Mouse (Mus musculus): ENCODE measurements around the gene Ropn1. TPM values are rescaled to one million over a fixed set of nuclear protein-coding genes. Genes with fewer than 3 reads are reported as not detected.
A peak's percentile ranks its signal among the peaks of the same experiment; 100 is the strongest.
"Not testable (repeated sequence)": the region's sequence is repeated elsewhere in the genome, so short reads cannot be mapped to it uniquely, and the experiment has no call there.

The Ropn1 gene
- polyA plus RNA-seq, 1 experiment from 2014 or later, result not detected

GRCm38 (mm10) chr16:34694477-34694876 lies 44.8 kb downstream of the Ropn1 start:
- no peaks in the 10 kb centered on the region for H3K9me3 ChIP-seq
- H3K4me2 ChIP-seq, result no peak overlapping the region
- peaks cover 9% of the 10 kb centered on the region; the same call in 1 of the 2 replicates for H3K36me3 ChIP-seq
- ATAC-seq (ENCODE audit: low FRiP score), result no peak
- peaks cover 7% of the 10 kb centered on the region for H3K4me1 ChIP-seq (replicated peaks)
- H3K4me3 ChIP-seq, result no peak overlapping the region
- 96% methylated on average over 6 of the region's 7 CpGs for WGBS
- no peak overlapping the region for H3K9ac ChIP-seq
- no peaks in the 10 kb centered on the region for H3K27me3 ChIP-seq
- H3K27ac ChIP-seq, result no peak overlapping the region

DNA sequence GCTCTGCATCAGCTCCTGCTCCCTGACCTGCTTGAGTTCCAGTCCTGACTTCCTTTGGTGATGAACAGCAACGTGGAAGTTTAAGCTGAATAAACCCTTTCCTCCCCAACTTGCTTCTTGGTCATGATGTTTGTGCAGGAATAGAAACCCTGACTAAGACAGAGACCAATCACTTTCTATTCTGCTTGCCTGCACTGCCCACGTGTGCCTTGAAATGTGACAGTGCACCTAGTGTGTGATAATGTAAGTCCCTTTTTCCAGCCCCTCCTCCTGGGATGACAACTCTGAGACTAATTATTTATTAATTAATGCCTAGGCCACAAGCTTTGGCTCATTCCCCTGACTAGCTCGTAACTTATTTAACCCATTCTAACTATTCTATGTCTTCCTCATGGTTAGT lies 49.0 kb downstream of the Ropn1 start:
- 80% methylated on average over 3 of the region's 3 CpGs for WGBS
- H3K27ac ChIP-seq; H3K9me3 ChIP-seq; H3K9ac ChIP-seq; ATAC-seq (ENCODE audit: low FRiP score); H3K4me2 ChIP-seq; H3K4me1 ChIP-seq (replicated peaks); H3K36me3 ChIP-seq; H3K4me3 ChIP-seq; H3K27me3 ChIP-seq: not testable (repeated sequence)

DNA sequence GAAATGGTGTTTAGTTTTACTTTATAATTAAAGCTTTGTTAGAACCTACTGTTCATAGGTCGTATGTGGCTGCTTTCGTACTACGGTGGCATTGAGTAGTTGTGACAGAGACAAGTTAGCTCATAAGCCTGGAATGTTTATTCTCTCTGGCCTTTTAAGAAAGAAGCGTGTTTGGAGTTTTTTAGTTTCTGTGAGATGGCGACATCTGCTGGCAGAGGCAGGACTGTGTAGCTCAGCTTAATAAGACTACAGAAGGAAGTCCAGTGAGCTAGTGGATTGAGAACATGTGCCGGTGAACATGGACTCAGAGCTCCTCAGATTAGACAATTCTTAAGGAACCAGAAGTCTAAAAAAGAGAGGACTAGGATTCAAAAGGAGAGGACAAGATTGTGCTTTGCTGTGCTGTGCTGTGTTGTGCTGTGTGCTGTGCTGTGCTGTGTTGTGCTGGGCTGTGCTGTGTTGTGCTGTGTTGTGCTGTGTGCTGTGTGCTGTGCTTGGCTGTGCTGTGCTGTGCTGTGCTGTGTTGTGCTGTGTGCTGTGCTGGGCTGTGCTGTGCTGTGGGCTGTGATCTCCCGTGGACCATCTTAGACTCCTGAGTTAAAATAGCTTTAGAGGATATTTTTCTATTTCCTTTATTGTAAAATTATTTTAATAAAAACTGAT lies 50.6 kb downstream of the Ropn1 start:
- no peaks in the 10 kb centered on the region for H3K27me3 ChIP-seq
- no peak overlapping the region for H3K4me2 ChIP-seq
- no peak overlapping the region for H3K27ac ChIP-seq
- no peak overlapping the region for H3K9ac ChIP-seq
- ATAC-seq (ENCODE audit: low FRiP score), result peak; percentile 74
- peaks cover 15% of the 10 kb centered on the region; the same call in 1 of the 2 replicates for H3K36me3 ChIP-seq
- no peaks in the 10 kb centered on the region for H3K4me1 ChIP-seq (replicated peaks)
- WGBS, result 28% methylated on average over 7 of the region's 7 CpGs
- H3K9me3 ChIP-seq, result no peaks in the 10 kb centered on the region
- no peak overlapping the region for H3K4me3 ChIP-seq

DNA sequence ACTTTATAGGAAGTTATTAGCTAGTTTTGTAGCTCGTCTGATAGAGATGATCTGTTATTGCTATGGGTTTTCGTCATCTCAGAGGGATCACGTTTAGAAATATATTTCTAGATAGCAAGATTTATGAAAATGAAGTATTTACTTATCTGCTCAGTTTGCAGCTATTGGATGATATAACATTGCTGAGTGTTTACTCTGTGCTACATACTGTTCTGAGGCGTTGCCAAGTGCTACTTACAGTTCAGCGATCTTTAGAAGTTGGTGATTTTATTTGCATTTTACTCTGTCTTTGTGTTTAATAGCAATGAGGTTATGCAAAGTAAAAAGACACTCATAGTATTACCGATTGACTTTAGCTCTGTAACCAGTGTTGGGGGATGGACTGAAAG lies 51.1 kb downstream of the Ropn1 start:
- Histone ChIP-seq H3K27me3 (no peaks in the 10 kb centered on the region), H3K36me3 (peaks cover 18% of the 10 kb centered on the region), H3K4me1 (replicated peaks) (no peaks in the 10 kb centered on the region), H3K9me3 (no peaks in the 10 kb centered on the region), H3K4me3 (no peak overlapping the region), H3K27ac (no peak overlapping the region), H3K4me2 (no peak overlapping the region), H3K9ac (no peak overlapping the region)
- 92% methylated on average over 6 of the region's 6 CpGs for WGBS
- ATAC-seq (ENCODE audit: low FRiP score), result no peak

DNA sequence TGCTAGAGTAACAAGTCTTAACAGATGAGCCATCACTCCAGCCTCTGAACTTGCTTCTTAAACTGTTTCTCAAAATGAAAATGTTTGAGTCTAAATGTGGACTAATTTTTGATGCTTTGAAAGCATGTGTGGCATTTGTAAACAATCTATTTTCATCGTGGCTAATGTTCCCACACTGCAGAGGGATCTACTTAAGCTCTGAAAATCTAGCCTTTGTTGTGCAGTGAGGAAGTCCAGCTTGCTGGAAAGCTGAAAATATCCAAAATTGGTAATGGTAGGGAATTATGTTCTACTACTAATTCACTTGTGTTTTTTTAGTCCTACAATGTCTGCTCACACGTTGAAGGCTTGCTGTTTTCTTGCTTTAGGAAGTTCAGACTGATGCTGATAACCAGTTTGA lies 56.3 kb downstream of the Ropn1 start:
- WGBS, result 91% methylated on average over 2 of the region's 2 CpGs
- H3K9ac ChIP-seq, result no peak overlapping the region
- H3K9me3 ChIP-seq, result no peaks in the 10 kb centered on the region
- H3K27me3 ChIP-seq, result no peaks in the 10 kb centered on the region
- no peak overlapping the region for H3K4me2 ChIP-seq
- H3K4me1 ChIP-seq (replicated peaks), result no peaks in the 10 kb centered on the region
- H3K27ac ChIP-seq, result no peak overlapping the region
- H3K36me3 ChIP-seq, result peaks cover 33% of the 10 kb centered on the region
- H3K4me3 ChIP-seq, result no peak overlapping the region
- no peak for ATAC-seq (ENCODE audit: low FRiP score)

DNA sequence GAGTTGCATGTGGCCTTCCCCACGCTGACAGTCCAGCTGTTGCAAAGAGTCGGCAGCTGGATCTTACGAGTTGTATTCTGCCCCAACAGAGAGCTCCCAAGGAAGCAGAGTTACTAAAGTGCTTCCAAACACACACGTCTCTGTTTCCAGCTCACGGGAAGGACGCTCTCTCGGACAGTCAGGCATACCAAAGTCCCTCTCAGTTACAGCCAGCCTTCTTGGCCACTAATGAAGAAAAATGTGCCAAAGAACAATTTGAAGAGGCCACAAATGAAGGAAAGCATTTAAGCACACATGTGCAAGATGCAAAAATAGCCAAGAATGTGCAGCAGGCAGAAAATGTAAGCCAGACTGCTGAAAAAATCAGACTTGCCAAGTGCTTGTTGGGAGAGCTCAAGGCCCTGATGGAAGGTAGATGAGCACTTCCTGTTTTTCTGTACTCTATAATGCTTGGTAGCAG lies 56.8 kb downstream of the Ropn1 start:
- no peak overlapping the region for H3K4me3 ChIP-seq
- no peak overlapping the region for H3K4me2 ChIP-seq
- no peaks in the 10 kb centered on the region for H3K9me3 ChIP-seq
- WGBS, result 86% methylated on average over 7 of the region's 7 CpGs
- H3K27ac ChIP-seq, result no peak overlapping the region
- no peaks in the 10 kb centered on the region for H3K4me1 ChIP-seq (replicated peaks)
- no peak for ATAC-seq (ENCODE audit: low FRiP score)
- no peaks in the 10 kb centered on the region for H3K27me3 ChIP-seq
- peaks cover 33% of the 10 kb centered on the region for H3K36me3 ChIP-seq
- H3K9ac ChIP-seq, result no peak overlapping the region

- Histone ChIP-seq H3K27ac (no peak overlapping the region), H3K9me3 (no peaks in the 10 kb centered on the region), H3K36me3 (peaks cover 25% of the 10 kb centered on the region), H3K9ac (no peak overlapping the region), H3K4me1 (replicated peaks) (no peaks in the 10 kb centered on the region), H3K4me3 (no peak overlapping the region), H3K27me3 (no peaks in the 10 kb centered on the region), H3K4me2 (no peak overlapping the region)
- WGBS, result 82% methylated on average over 3 of the region's 3 CpGs
- ATAC-seq (ENCODE audit: low FRiP score), result no peak
These were observed 61.8 kb downstream of the Ropn1 start for GRCm38 (mm10) chr16:34711481-34711880.

- 96% methylated on average over 3 of the region's 3 CpGs for WGBS
These were observed 75.4 kb downstream of the Ropn1 start for GRCm38 (mm10) chr16:34725156-34725555.

More at GRCm38 (mm10) chr16:34725156-34725555, 75.4 kb downstream of the Ropn1 start:
- Histone ChIP-seq H3K4me1 (replicated peaks) (no peaks in the 10 kb centered on the region), H3K9ac (no peak overlapping the region), H3K4me3 (no peak overlapping the region), H3K4me2 (no peak overlapping the region), H3K36me3 (peaks cover 23% of the 10 kb centered on the region), H3K9me3 (peaks cover 5% of the 10 kb centered on the region; the same call in 1 of the 2 replicates), H3K27me3 (no peaks in the 10 kb centered on the region), H3K27ac (no peak overlapping the region)
- ATAC-seq (ENCODE audit: low FRiP score), result no peak

Other genes starting within 250 kb of the Ropn1 start
- gene Kalrn, start 76.4 kb upstream of the Ropn1 start, polyA plus RNA-seq (2015; fragmentation: Nextera tagmentation; extraction: Ambion mirVana), result 31.5 and 31.6 TPM in 2 replicates
- gene Ccdc14, start 40.7 kb downstream of the Ropn1 start, polyA plus RNA-seq (2015; fragmentation: Nextera tagmentation; extraction: Ambion mirVana), result 4.5 and 4.8 TPM in 2 replicates
- gene Mylk, start 95.3 kb downstream of the Ropn1 start, polyA plus RNA-seq (2015; fragmentation: Nextera tagmentation; extraction: Ambion mirVana), result 4.9 and 5.0 TPM in 2 replicates